Mouse (Mus musculus) natural killer cell, adult 2 months (primary cell): Measurements from ENCODE around the gene Ube3c.

Source experiments
- DNase-seq, 2 experiments: peaks; one replicate each; pipeline ENCODE4 v3.0.0; 2022; ENCODE audit warnings: low spot score in 2 of 2

Ube3c gene

GRCm38 (mm10) chr5:29674305-29674704, 105.3 kb downstream of the Ube3c start:
- no peak for DNase-seq

- no peak for DNase-seq
These were observed 107.4 kb downstream of the Ube3c start for GRCm38 (mm10) chr5:29676445-29676844.

GRCm38 (mm10) chr5:29685085-29685484, 116.0 kb downstream of the Ube3c start:
- DNase-seq, result no peak

- DNase-seq, result no peak
These were observed 118.6 kb downstream of the Ube3c start for GRCm38 (mm10) chr5:29687671-29688070.

- DNase-seq, result no peak
These were observed 119.3 kb downstream of the Ube3c start for GRCm38 (mm10) chr5:29688352-29688751.

- DNase-seq, result no peak
These were observed 129.5 kb downstream of the Ube3c start for GRCm38 (mm10) chr5:29698493-29698892.

- DNase-seq, result no peak
These were observed 130.6 kb downstream of the Ube3c start for GRCm38 (mm10) chr5:29699520-29700202.

- DNase-seq, result no peak
These were observed 138.2 kb downstream of the Ube3c start for GRCm38 (mm10) chr5:29707241-29707640.

GRCm38 (mm10) chr5:29708258-29708657, 139.2 kb downstream of the Ube3c start:
- DNase-seq, result no peak

- DNase-seq, result no peak
These were observed 142.6 kb downstream of the Ube3c start for GRCm38 (mm10) chr5:29711631-29712030.

GRCm38 (mm10) chr5:29712906-29713305, 143.9 kb downstream of the Ube3c start:
- no peak for DNase-seq

GRCm38 (mm10) chr5:29721159-29721558, 152.1 kb downstream of the Ube3c start:
- no peak for DNase-seq

- DNase-seq, result no peak
These were observed 156.3 kb downstream of the Ube3c start for GRCm38 (mm10) chr5:29725369-29725768.
